In genomic region chr9:121337216-121337937, GRCm38 (mm10) we compare ENCODE assay signal across 8 mouse cellular contexts. TPM values are rescaled to one million over a fixed set of nuclear protein-coding genes. Genes with fewer than 3 reads are reported as not detected.
DNase-seq lines count a peak whose midpoint lies in the region; ATAC-seq lines count a peak whose summit lies in the region.

No protein-coding gene starts in this region.

- H3K36me3 ChIP-seq in hindbrain, embryonic 13.5 days, result no peaks in the 10 kb centered on the region

- no peak for ATAC-seq in hindbrain, embryonic 13.5 days (ENCODE audit: low FRiP score)

- H3K27me3 ChIP-seq in hindbrain, embryonic 13.5 days, result no peaks in the 10 kb centered on the region

- peaks cover 64% of the 10 kb centered on the region for H3K4me1 ChIP-seq in hindbrain, embryonic 13.5 days (replicated peaks)

- peak overlapping the region; percentile 79 for H3K27ac ChIP-seq in hindbrain, embryonic 13.5 days

- intact Hi-C loops in gastrocnemius, postnatal 36 days (cut with DNase I), result no loop called here

- no peak overlapping the region for H3K4me2 ChIP-seq in hindbrain, embryonic 13.5 days

- no peak overlapping the region for H3K4me3 ChIP-seq in hindbrain, embryonic 13.5 days

- peak; percentile 81 for DNase-seq in brain, adult 2 months (ENCODE audit: low read depth, low spot score)
- DNase-seq in fibroblast of lung, adult 2 months (ENCODE audit: low read depth), result peak; percentile 63
- DNase-seq in mesoderm, embryonic 11.5 days (ENCODE audit: low read depth, low spot score), result peak; percentile 69
- DNase-seq in adrenal gland, adult 2 months, result no peak
- no peak for DNase-seq in cerebellum, postnatal 4 days (ENCODE audit: low spot score in 2 of 2)
- DNase-seq in gastrocnemius, postnatal 36 days, result no peak
- DNase-seq in layer of hippocampus, adult 18-20 months (ENCODE audit: low spot score in 2 of 2), result no peak

- H3K9me3 ChIP-seq in hindbrain, embryonic 13.5 days, result no peaks in the 10 kb centered on the region

- H3K9ac ChIP-seq in hindbrain, embryonic 13.5 days, result 0 out of 2 replicates have a peak overlapping the region, but pooled peaks have one; percentile 39

- 49% methylated on average over 9 of the region's 9 CpGs for WGBS in hindbrain, embryonic 13.5 days

RNA-seq across cellular contexts. Expression of gene Trak1, which starts 40.1 kb away (rescaled TPM):
- 43.0 and 46.2 TPM in 2 replicates for polyA plus RNA-seq in hindbrain, embryonic 13.5 days (2015; fragmentation: Nextera tagmentation; extraction: Ambion mirVana)
- total RNA-seq in adrenal gland, adult 2 months (2021), result 10 to 100 TPM; 67.8 to 83.7 TPM
- polyA plus RNA-seq in adrenal gland, adult 2 months (2012; rRNA removed), result 52.2 and 52.3 TPM in 2 replicates
- 100 to 1,000 TPM; 182 to 188 TPM for total RNA-seq in gastrocnemius, postnatal 36 days (2021)
- total RNA-seq in layer of hippocampus, adult 18-20 months (2021), result 100 to 1,000 TPM; 228 to 237 TPM

Comparison
In these comparisons a context has a peak if more than half of its experiments do, and no peak if none do; other contexts are left out.
1. DNase-seq: peak in brain, adult 2 months (single experiment), fibroblast of lung, adult 2 months (single experiment) and mesoderm, embryonic 11.5 days (single experiment); none in adrenal gland, adult 2 months (single experiment), cerebellum, postnatal 4 days (0 of 2), gastrocnemius, postnatal 36 days (0 of 2) and layer of hippocampus, adult 18-20 months (0 of 2).